In genomic region chr6:81782815-81783435, GRCm38 (mm10) we compare ENCODE assay signal across 25 mouse cellular contexts.
DNase-seq lines count a peak whose midpoint lies in the region; ATAC-seq and TF ChIP-seq lines count a peak whose summit lies in the region.
"Had no signal": no experiment of that assay in that cellular context is flagged by ENCODE, and none has a peak within 500 bp of the region (broad histone marks: within the 10 kb centered on the region; RNA-seq: fewer than 3 reads in every experiment).

No protein-coding gene starts in this region.

- H3K27me3 ChIP-seq in forebrain, embryonic 14.5 days (replicated peaks; ENCODE audit: control insufficient read depth, insufficient read depth, low read length) = no peaks in the 10 kb centered on the region
- no peaks in the 10 kb centered on the region for H3K27me3 ChIP-seq in forebrain, embryonic 10.5 days (ENCODE audit: poor library complexity, severe bottlenecking)
- no peaks in the 10 kb centered on the region for H3K27me3 ChIP-seq in forebrain, postnatal 0 days (ENCODE audit: insufficient read depth, low read length)
- H3K27me3 ChIP-seq: hindbrain, embryonic 15.5 days; liver, embryonic 13.5 days; megakaryocyte, embryonic 14.5 days; neural tube, embryonic 12.5 days had no signal

- DNase-seq in forebrain, embryonic 14.5 days (ENCODE audit: low spot score) = peak; percentile 59
- no peak for DNase-seq in forebrain, embryonic 10.5 days (ENCODE audit: extremely low spot score, low spot score)
- DNase-seq in layer of hippocampus, adult 2 months (ENCODE audit: low spot score in 2 of 2) = peak; percentile 33 to 53
- no peak for DNase-seq in layer of hippocampus, adult 8-10 months (ENCODE audit: low spot score in 2 of 2)
- peak; percentile 70 for DNase-seq in brain, adult 2 months (ENCODE audit: low read depth, low spot score)
- peak; percentile 57 for DNase-seq in forebrain, postnatal 0 days
- DNase-seq in embryo, embryonic 10.5 days (ENCODE audit: low spot score) = no peak
- DNase-seq: adrenal gland, adult 2 months; cerebellum, adult 2 months; cerebellum, postnatal 25 days; kidney, adult 9 months; kidney, postnatal 36 days; layer of hippocampus, postnatal 36 days; liver, embryonic 13.5 days; lung, adult 2 months; midbrain, embryonic 14.5 days; retina, postnatal 1 day; right cerebral cortex, postnatal 25 days; spleen, adult 18-20 months had no signal

- H3K4me3 ChIP-seq in forebrain, embryonic 14.5 days (ENCODE audit: low read depth, low read length) = no peak overlapping the region
- no peak overlapping the region for H3K4me3 ChIP-seq in forebrain, embryonic 10.5 days
- H3K4me3 ChIP-seq in layer of hippocampus, adult 2 months = no peak overlapping the region
- no peak overlapping the region for H3K4me3 ChIP-seq in forebrain, postnatal 0 days (ENCODE audit: low read depth, low read length)
- H3K4me3 ChIP-seq: heart, embryonic 10.5 days; hindbrain, embryonic 15.5 days; liver, embryonic 13.5 days; megakaryocyte, embryonic 14.5 days; neural tube, embryonic 12.5 days had no signal

- no peak for TF ChIP-seq CTCF in layer of hippocampus, adult 2 months (conservative IDR thresholded peaks at IDR 0.05)
- TF ChIP-seq CTCF in forebrain, postnatal 0 days (IDR thresholded peaks at IDR 0.05; ENCODE audit: low read depth) = no peak

- 23% methylated on average over 8 of the region's 8 CpGs for WGBS in forebrain, embryonic 14.5 days
- 49% methylated on average over 8 of the region's 8 CpGs for WGBS in forebrain, embryonic 10.5 days
- WGBS in forebrain, postnatal 0 days = 27% methylated on average over 8 of the region's 8 CpGs

- peaks cover 4% of the 10 kb centered on the region; the same call in 1 of the 2 replicates for H3K4me1 ChIP-seq in forebrain, embryonic 14.5 days (ENCODE audit: control insufficient read depth, insufficient read depth, low read length)
- peaks cover 11% of the 10 kb centered on the region for H3K4me1 ChIP-seq in forebrain, embryonic 10.5 days
- peaks cover 4% of the 10 kb centered on the region; the same call in 1 of the 2 replicates for H3K4me1 ChIP-seq in forebrain, postnatal 0 days (ENCODE audit: insufficient read depth)
- H3K4me1 ChIP-seq: heart, embryonic 10.5 days; hindbrain, embryonic 15.5 days; liver, embryonic 13.5 days; megakaryocyte, embryonic 14.5 days; neural tube, embryonic 12.5 days had no signal

- no peak overlapping the region for H3K4me2 ChIP-seq in forebrain, embryonic 14.5 days (ENCODE audit: low read length)
- no peak overlapping the region for H3K4me2 ChIP-seq in forebrain, postnatal 0 days (ENCODE audit: low read depth)
- H3K4me2 ChIP-seq: hindbrain, embryonic 15.5 days; liver, embryonic 13.5 days; neural tube, embryonic 12.5 days had no signal

- H3K36me3 ChIP-seq in forebrain, embryonic 14.5 days (ENCODE audit: control insufficient read depth, insufficient read depth, low read length) = no peaks in the 10 kb centered on the region
- H3K36me3 ChIP-seq in forebrain, embryonic 10.5 days (replicated peaks) = no peaks in the 10 kb centered on the region
- no peaks in the 10 kb centered on the region for H3K36me3 ChIP-seq in forebrain, postnatal 0 days (ENCODE audit: insufficient read depth)
- H3K36me3 ChIP-seq: heart, embryonic 10.5 days; hindbrain, embryonic 15.5 days; liver, embryonic 13.5 days; neural tube, embryonic 12.5 days had no signal

- ATAC-seq in forebrain, embryonic 14.5 days = peak; percentile 26; the same call in 1 of the 2 replicates
- ATAC-seq in forebrain, postnatal 0 days = peak; percentile 47
- ATAC-seq: intestine, embryonic 16.5 days; Patski had no signal

- H3K9me3 ChIP-seq in forebrain, embryonic 14.5 days (replicated peaks; ENCODE audit: control insufficient read depth, low read length) = no peaks in the 10 kb centered on the region
- no peaks in the 10 kb centered on the region for H3K9me3 ChIP-seq in forebrain, embryonic 10.5 days
- no peaks in the 10 kb centered on the region for H3K9me3 ChIP-seq in forebrain, postnatal 0 days (ENCODE audit: low read length)
- H3K9me3 ChIP-seq: heart, embryonic 10.5 days; hindbrain, embryonic 15.5 days; neural tube, embryonic 12.5 days had no signal

- H3K9ac ChIP-seq in forebrain, embryonic 14.5 days (ENCODE audit: low read length) = no peak overlapping the region
- H3K9ac ChIP-seq in forebrain, postnatal 0 days = no peak overlapping the region
- H3K9ac ChIP-seq: hindbrain, embryonic 15.5 days; liver, embryonic 13.5 days; neural tube, embryonic 12.5 days had no signal

- no peak overlapping the region for H3K27ac ChIP-seq in forebrain, embryonic 14.5 days (ENCODE audit: low read depth, low read length)
- no peak overlapping the region for H3K27ac ChIP-seq in forebrain, embryonic 10.5 days
- peak overlapping the region; percentile 82 for H3K27ac ChIP-seq in layer of hippocampus, adult 2 months
- H3K27ac ChIP-seq in forebrain, postnatal 0 days (ENCODE audit: low read depth, low read length) = no peak overlapping the region
- H3K27ac ChIP-seq: heart, embryonic 10.5 days; hindbrain, embryonic 15.5 days; liver, embryonic 13.5 days; neural tube, embryonic 12.5 days had no signal

Comparison
In these comparisons a context has a peak if more than half of its experiments do, and no peak if none do; other contexts are left out.
1. DNase-seq: peak in forebrain, embryonic 14.5 days (single experiment), layer of hippocampus, adult 2 months (2 of 2), brain, adult 2 months (single experiment) and forebrain, postnatal 0 days (single experiment); none in forebrain, embryonic 10.5 days (single experiment), layer of hippocampus, adult 8-10 months (0 of 2) and embryo, embryonic 10.5 days (single experiment).